In the genomic region with DNA sequence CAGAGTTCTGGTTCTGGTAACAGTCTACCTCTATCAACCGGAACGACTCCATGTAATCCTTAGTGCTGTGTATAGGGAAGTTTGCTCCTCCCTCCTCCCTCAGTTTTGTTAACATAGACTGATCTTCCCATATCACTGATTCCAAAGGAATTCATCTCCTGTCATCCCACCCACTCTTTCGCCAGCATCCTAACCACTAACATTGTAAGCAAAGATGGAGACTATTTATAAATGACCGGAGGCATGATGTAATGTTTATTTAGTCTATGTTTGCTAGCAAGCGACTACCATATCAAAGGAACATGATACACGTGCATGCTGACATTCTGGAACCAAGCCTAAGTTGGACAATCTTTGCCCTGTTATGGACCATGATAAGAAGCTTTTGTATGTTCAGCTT, we compare ENCODE assay signal across 26 mouse cellular contexts.
A peak's percentile ranks its signal among the peaks of the same experiment; 100 is the strongest.
DNase-seq lines count a peak whose midpoint lies in the region; ATAC-seq and TF ChIP-seq lines count a peak whose summit lies in the region.
"Had no signal": no experiment of that assay in that cellular context is flagged by ENCODE, and none has a peak within 500 bp of the region (broad histone marks: within the 10 kb centered on the region; RNA-seq: fewer than 3 reads in every experiment).

No protein-coding gene starts in this region.

- H3K27me3 ChIP-seq in lung, embryonic 14.5 days (ENCODE audit: insufficient read depth, low read length) = no peaks in the 10 kb centered on the region
- H3K27me3 ChIP-seq in stomach, postnatal 0 days (ENCODE audit: control insufficient read depth, insufficient read depth, low read length) = no peaks in the 10 kb centered on the region
- H3K27me3 ChIP-seq: embryonic facial prominence, embryonic 13.5 days; intestine, embryonic 15.5 days; limb, embryonic 13.5 days had no signal

- H3K4me1 ChIP-seq in lung, embryonic 14.5 days (ENCODE audit: insufficient read depth) = no peaks in the 10 kb centered on the region; the same call in 1 of the 2 replicates
- peaks cover 5% of the 10 kb centered on the region for H3K4me1 ChIP-seq in lung, adult 2 months (ENCODE audit: control insufficient read depth, insufficient read depth, low read length)
- no peaks in the 10 kb centered on the region for H3K4me1 ChIP-seq in stomach, postnatal 0 days (replicated peaks; ENCODE audit: control insufficient read depth, insufficient read depth)
- H3K4me1 ChIP-seq: intestine, embryonic 15.5 days had no signal

- DNase-seq in heart, adult 11 months = peak; percentile 34
- DNase-seq in heart, postnatal 10 days = no peak
- DNase-seq in lung, embryonic 14.5 days = peak; percentile 77
- no peak for DNase-seq in lung, adult 2 months
- DNase-seq in lung, postnatal 10 days = peak; percentile 51
- DNase-seq in stomach, postnatal 0 days (ENCODE audit: low spot score) = no peak
- no peak for DNase-seq in thymus, postnatal 25 days
- DNase-seq: adrenal gland, postnatal 25 days; cerebellum, adult 11-12 months; cerebellum, adult 9-11 months; forebrain, postnatal 0 days; gastrocnemius, postnatal 14 days; kidney, adult 2 months; midbrain, embryonic 14.5 days; right cerebral cortex, adult 18-20 months; thymus, adult 2 months; thymus, postnatal 4 days had no signal

- no peaks in the 10 kb centered on the region for H3K36me3 ChIP-seq in lung, embryonic 14.5 days (ENCODE audit: insufficient read depth)
- no peaks in the 10 kb centered on the region for H3K36me3 ChIP-seq in stomach, postnatal 0 days (ENCODE audit: control insufficient read depth, insufficient read depth, low read length)
- H3K36me3 ChIP-seq: embryonic facial prominence, embryonic 13.5 days; intestine, embryonic 15.5 days; limb, embryonic 13.5 days had no signal

- WGBS in lung, embryonic 14.5 days = 26% methylated on average over 6 of the region's 6 CpGs
- 34% methylated on average over 6 of the region's 6 CpGs for WGBS in lung, adult 2 months
- WGBS in stomach, postnatal 0 days = 29% methylated on average over 6 of the region's 6 CpGs

- no peak for TF ChIP-seq CTCF in lung, embryonic 14.5 days (IDR thresholded peaks at IDR 0.05; ENCODE audit: low read depth)
- no peak for TF ChIP-seq CTCF in lung, adult 2 months (IDR thresholded peaks at IDR 0.05; ENCODE audit: insufficient read depth, low read length)
- no peak for TF ChIP-seq CTCF in stomach, postnatal 0 days (IDR thresholded peaks at IDR 0.05; ENCODE audit: low read depth)

- no peak overlapping the region for H3K4me2 ChIP-seq in lung, embryonic 14.5 days
- no peak overlapping the region for H3K4me2 ChIP-seq in stomach, postnatal 0 days (replicated peaks; ENCODE audit: low read depth)
- H3K4me2 ChIP-seq: embryonic facial prominence, embryonic 13.5 days; heart, embryonic 11.5 days; intestine, embryonic 15.5 days; limb, embryonic 13.5 days had no signal

- no peak overlapping the region for H3K27ac ChIP-seq in lung, embryonic 14.5 days (ENCODE audit: low read depth)
- no peak overlapping the region for H3K27ac ChIP-seq in stomach, postnatal 0 days (replicated peaks)
- H3K27ac ChIP-seq: embryonic facial prominence, embryonic 13.5 days; intestine, embryonic 15.5 days; layer of hippocampus, adult 2 months; left cerebral cortex, adult 2 months; limb, embryonic 13.5 days; liver, embryonic 14.5 days had no signal

- no peak for TF ChIP-seq POLR2A in lung, adult 2 months (IDR thresholded peaks at IDR 0.05; ENCODE audit: borderline replicate concordance, extremely low read depth, low read depth, low read length)

- H3K9me3 ChIP-seq in lung, embryonic 14.5 days (ENCODE audit: low read depth, low read length) = no peaks in the 10 kb centered on the region
- no peaks in the 10 kb centered on the region for H3K9me3 ChIP-seq in stomach, postnatal 0 days (ENCODE audit: control insufficient read depth, low read length)
- H3K9me3 ChIP-seq: embryonic facial prominence, embryonic 13.5 days; intestine, embryonic 15.5 days; limb, embryonic 13.5 days had no signal

- TF ChIP-seq EP300 in stomach, postnatal 0 days (optimal IDR thresholded peaks at IDR 0.05) = no peak

- ATAC-seq in lung, embryonic 14.5 days (ENCODE audit: insufficient read depth) = peak; percentile 86
- ATAC-seq in stomach, postnatal 0 days (ENCODE audit: low FRiP score, low TSS enrichment) = peak; percentile 65
- ATAC-seq: forebrain, postnatal 0 days; hindbrain, embryonic 16.5 days; intestine, embryonic 15.5 days had no signal

- intact Hi-C loops in heart, postnatal 10 days (cut with DNase I) = no loop called here

- no peak overlapping the region for H3K4me3 ChIP-seq in lung, embryonic 14.5 days (ENCODE audit: low read depth, low read length)
- no peak overlapping the region for H3K4me3 ChIP-seq in lung, adult 2 months (replicated peaks; ENCODE audit: extremely low read depth, low read depth, low read length)
- no peak overlapping the region for H3K4me3 ChIP-seq in stomach, postnatal 0 days (ENCODE audit: low read depth, low read length)
- H3K4me3 ChIP-seq: embryonic facial prominence, embryonic 13.5 days; erythroblast, embryonic 14.5 days; intestine, embryonic 15.5 days; layer of hippocampus, adult 2 months; left cerebral cortex, adult 2 months; limb, embryonic 13.5 days had no signal

- no peak overlapping the region for H3K9ac ChIP-seq in lung, embryonic 14.5 days
- no peak overlapping the region for H3K9ac ChIP-seq in stomach, postnatal 0 days (ENCODE audit: low read length)
- H3K9ac ChIP-seq: embryonic facial prominence, embryonic 13.5 days; forebrain, postnatal 0 days; intestine, embryonic 15.5 days; limb, embryonic 13.5 days; liver, embryonic 14.5 days had no signal

Comparison
In these comparisons a context has a peak if more than half of its experiments do, and no peak if none do; other contexts are left out.
1. DNase-seq: peak in heart, adult 11 months (single experiment), lung, embryonic 14.5 days (single experiment) and lung, postnatal 10 days (single experiment); none in heart, postnatal 10 days (0 of 2), lung, adult 2 months (single experiment), stomach, postnatal 0 days (single experiment) and thymus, postnatal 25 days (single experiment).